Mouse (Mus musculus) ES-Bruce4 (cell line): ENCODE measurements around the gene Clec4f.

Experiments
- CTCF ChIP-seq: IDR thresholded peaks from one replicate; pipeline ENCODE4 v1.8.1; 2011; ENCODE audit warnings: low read depth, low read length
- POLR2A ChIP-seq: IDR thresholded peaks from one replicate; pipeline ENCODE4 v1.8.1; 2011; ENCODE audit warnings: low read length; ENCODE audit not compliant: insufficient read depth

DNA sequence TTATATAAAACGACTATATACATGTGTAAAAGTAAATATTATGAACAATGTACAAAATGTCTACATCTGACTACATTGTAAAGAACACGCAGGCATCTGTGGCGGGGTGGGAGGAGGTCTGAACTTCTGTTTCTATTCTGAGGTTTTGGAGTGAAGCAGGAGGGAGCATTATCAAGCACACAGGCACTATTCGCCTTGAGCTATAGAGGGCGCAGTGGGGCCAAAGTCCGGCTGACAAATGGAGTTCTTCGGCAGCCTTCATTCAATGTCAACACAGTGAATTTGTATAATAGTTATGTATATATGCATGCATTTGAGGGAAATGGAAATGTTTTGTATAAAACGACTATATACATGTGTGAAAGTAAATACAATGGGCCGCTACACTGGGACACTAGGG, 57.3 kb downstream of the Clec4f start:
- TF ChIP-seq CTCF (peak; percentile 72), POLR2A (no peak)
